Mouse (Mus musculus): ENCODE measurements at regions not wholly inside any gene's neighbourhood (a gene's known extent, or its start where the extent isn't known, plus 50 kb on each side); places are given as distances from the start of the nearest gene placed in this dataset.

DNA sequence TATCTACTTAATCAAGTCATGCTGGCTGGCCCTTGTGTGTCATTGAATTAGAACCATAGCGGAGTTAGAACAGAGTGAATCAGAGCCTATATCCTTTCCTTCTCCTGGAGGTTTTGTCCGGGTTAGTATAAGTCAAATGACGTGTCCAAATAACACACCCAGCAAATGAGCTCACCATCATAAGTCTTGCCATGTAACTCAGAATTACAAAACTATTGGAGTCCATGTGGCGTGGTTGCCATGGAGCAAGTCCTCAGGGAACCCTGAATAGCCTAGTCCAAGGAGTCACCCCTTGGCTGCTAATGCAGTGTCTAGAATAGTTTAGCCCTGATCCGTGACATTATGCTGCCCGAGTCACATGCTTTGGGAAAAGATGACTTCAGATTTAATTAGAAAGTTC lies 57.7 kb upstream of the Ugp2 start:
- TF ChIP-seq POLR2A (IDR thresholded peaks at IDR 0.05; ENCODE audit: low read depth, low read length), result no peak
- no peak for TF ChIP-seq CTCF (IDR thresholded peaks at IDR 0.05; ENCODE audit: extremely low read depth, insufficient read depth, insufficient read length, insufficient replicate concordance)

Data from spleen, adult 2 months (tissue).